Mouse (Mus musculus): ENCODE results near the gene Slc50a1.

Slc50a1 gene

DNA sequence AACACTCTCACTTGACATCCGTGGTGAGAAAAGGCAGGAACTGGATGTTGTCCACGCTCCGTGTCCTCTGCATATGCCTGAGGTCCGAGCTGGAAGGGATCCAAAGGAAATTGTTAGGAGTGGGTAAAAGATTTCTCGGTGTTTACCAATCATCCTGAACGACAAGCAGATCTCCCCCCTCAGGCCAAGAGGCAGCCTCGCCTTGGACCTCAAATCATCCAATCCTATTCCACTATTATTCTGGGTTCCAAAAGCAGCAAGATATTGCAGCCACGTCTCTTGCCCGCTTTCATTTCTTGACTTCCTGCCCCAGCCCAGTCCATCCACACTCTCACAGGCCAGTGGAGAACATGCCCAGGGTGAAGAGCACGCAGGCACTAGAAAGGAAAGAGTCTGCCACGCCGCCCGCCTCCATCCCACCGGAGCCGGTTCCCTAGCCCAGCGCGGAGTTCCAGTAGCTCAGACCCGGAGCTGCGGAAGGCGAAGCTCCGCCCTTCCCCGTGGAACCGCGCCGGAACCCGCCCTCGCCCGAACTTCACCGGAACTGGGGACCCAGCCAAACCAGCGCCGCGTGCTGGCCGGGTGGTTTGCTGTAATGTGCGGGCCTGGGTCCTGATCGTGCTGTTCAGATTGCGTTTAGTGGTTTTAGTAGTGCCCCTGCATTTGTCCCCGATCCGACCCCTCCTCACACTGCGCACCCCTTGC, at the start of gene Slc50a1:
TSS of gene Slc50a1 (minus strand) at position 520 of the 705 bp plus-strand sequence.
- DNase-seq (ENCODE audit: low spot score in 2 of 2) = peak; percentile 88 to 91

DNA sequence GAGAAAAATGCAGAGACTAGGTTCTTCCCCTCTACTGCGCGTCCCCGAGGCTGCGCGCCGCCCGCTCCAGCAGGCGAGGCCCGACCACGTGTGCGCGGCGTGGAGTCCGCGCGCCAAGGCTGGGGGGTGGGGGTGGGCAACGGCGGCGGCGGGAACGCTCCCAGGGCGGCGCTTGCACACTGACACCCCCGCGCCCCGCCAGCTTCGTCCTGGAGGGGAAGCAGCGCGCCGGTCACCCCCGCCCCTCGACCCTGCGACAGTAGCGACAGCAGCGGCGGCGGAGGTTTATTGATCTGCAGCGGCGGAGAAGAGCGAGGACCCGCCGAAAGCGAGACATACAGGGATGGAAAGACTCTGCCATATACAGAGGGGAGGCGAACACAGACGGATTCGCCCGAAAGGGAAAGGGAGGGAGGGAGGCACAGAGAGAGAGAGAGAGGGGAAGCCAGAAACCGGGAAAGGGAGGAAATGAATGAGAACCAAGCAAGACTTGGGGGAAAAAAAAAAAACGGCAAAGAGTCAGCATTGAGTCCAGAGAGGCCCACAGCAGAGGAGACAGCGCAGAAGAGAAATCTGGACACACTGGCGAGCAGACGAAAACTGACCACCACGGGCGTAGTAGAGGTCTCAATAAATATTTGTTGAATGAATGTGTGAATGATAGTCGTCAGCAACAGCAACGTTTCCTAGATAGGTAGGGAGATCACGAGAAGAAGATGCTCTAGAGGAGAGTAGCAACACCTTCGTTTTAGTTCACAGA, 49.4 kb upstream of the Slc50a1 start:
- peak; percentile 75 to 76 for DNase-seq (ENCODE audit: low spot score in 2 of 2)

DNA sequence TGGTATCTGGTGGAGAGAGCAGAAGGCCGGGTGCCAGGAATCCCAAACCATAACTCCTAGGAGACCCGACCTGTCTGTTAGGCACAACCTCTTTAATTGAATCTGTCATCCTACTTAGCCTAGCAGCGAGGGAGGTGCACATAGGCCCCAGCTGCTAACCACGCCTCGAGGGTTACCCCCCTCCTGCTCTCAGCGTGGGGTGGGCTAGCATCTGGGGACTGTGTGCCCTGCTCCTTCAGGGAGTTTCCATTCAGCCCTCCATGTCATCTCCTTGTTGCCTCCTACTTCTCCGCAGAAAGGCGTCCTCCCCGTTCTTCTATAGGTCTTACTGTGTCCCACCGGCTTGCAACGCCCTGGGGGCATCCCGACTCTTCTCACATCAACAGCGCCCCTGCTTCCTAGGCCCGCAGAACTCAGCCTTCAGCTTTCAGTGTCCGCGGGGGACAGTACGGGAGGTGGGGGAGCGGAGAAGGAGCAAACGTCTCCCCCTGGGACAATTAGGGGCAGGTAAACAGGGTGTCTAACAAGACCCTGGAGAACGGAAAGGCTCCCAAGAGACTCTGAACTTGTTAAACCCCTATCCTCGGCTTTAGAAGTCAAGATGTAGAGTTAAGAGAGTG, 48.7 kb upstream of the Slc50a1 start:
- peak in 1 of 2 experiments; percentile 43 for DNase-seq (ENCODE audit: low spot score in 2 of 2)

DNA sequence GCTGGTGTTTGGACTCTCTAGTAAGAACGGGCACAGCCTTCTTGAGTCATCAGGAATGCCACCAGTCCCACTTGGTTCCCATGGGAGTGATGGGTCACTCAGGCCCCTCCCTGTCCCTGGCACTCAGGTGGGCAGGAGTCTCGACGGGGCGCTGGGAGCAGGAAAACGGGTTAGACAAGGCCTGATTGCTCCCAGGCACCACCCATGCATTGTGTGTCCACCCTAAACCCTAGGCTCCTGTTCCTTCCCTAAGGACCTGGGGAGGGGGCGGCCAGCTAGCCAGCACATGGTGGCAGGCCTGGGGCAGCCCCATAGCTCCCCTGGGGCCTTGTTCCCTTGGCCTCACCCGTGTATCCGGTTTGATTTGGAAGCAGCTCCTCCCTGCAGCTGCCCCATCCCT, 47.9 kb upstream of the Slc50a1 start:
- no peak for DNase-seq (ENCODE audit: low spot score in 2 of 2)

DNA sequence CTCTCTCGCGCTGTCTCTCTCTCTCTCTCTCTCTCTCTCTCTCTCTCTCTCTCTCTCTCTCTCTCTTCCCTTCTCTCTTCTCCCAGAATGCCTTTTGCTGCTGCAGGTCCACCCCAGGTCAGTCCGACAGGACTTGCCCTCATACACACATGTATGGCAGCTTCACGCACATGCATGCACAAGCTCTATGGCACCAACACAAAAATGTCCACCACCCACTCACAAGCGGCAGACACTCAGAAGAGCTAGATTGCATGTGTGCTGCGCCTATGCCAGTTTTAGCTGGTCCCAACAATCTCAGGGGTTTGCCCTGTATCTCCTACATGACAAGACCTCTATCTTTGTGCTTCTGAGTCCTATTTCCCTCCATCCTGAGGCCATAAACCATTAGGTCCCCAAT, 46.9 kb upstream of the Slc50a1 start:
- peak in 1 of 2 experiments; percentile 67 for DNase-seq (ENCODE audit: low spot score in 2 of 2)

DNA sequence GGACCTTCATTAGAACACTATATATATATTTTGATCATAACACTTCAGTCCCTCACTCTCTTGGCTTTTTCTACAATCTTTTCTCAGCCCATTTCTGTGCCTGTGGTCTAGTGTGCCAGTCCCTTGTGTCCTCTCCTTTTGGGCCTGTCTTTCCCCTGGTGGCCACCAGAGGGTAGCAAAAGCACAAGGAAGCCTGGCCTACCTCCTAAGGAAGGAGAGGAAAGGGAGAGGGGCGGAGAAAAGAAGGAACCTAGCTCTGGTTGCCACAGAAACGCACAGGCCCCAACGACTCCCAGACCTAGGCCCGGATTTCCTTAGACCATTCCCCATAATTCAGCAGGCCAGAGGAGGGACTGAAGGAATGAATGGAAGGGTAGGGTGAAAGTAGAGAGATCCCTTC, 46.5 kb upstream of the Slc50a1 start:
- peak; percentile 92 to 94 for DNase-seq (ENCODE audit: low spot score in 2 of 2)

DNA sequence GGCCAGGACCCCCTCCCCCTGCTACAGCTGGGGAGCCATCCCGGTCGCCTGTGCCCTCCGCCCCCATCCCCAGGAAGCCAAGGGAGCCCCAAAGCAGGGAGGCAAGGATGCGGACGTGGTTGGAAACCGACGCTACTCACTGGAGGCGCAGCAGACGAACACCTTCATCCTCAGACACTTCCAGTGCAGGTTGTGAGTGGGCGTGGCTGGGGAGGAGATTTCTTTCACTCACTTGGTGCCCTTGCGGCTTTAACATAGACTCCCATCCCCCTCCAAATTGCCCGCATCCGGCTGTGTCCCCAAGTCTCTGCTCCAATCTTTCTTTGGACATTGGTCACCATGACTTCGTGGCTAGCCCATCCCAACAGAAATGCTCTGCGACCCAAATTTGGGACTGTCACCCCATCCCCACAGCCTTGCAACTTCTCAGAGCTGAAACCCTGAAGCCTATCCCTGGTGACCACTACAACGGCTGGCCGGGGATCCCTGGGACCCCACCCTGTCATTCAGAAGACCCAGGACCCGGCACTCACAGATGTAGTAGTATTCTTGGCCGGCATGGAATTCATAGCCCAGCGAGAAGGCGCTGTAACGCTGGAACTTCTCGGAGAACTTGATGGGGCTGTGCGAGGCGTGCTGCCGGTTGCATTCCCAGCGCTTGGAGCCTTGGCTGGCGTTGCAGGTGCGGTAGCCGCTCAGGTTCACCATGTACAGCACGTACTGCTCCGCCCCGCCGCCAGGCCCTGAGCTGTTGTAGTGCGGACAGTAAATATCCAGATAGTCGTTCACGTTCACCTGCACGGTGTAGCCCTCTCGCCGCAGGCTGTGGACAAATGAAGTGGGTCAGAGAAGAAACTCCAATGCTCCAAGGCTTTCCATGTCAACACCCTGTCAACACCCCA, 45.8 kb upstream of the Slc50a1 start:
- DNase-seq (ENCODE audit: low spot score in 2 of 2) = peak in 1 of 2 experiments; percentile 53

DNA sequence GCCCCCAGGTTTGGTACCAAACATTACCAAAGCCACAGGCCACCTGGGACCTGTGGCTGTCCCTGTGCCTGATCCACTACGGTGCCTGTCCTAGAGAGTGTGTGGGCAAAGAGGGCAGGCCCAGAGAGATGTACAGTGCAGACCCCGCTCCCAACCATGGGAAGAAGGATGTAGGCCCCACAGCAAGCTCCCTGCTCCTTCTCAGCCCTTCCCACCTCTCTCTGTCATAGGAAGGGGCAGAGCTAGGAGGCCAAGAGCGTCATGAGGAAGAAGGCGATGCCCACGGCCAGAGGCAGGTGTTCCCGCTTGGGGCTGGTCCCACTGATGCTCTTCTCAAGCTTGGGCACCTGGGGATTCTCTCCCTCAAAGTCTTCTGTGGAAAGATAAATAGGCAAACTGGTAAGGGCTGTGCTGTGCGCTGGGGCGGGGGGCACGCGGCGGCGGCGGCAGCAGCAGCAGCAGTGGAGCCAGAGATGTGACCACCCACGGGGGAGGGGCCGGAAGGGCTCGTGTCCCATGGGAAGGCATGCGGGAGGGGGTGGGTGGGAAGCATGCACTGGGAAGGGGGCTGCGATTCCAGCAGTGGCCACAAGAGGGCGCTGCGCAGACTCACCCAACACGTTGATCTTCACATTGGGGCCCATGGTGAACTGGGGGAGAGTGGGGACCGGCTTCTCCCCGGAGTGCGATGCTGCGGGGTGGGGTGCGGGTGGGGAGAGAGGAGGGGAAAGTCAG, 45.0 kb upstream of the Slc50a1 start:
- DNase-seq (ENCODE audit: low spot score in 2 of 2) = peak; percentile 82 to 86

DNA sequence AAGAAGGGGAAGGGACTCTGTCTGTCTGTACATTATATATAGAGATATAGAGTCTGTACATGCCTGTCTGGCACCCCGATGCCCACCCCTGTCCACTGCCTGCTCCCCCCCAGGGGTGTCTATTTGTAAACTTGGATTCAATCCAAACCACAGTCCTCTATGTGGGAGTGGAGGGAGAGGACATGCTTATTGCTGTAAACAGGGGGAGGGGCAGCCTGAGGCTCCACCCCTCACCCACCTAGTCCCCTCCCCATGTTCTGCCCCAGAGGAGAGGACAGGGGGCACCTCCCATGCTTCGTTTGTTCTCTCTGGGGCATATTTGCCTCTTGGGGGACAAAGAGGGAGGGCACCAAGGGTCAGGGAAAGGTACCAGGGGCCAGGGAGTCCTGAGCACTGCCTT, 44.4 kb upstream of the Slc50a1 start:
- DNase-seq (ENCODE audit: low spot score in 2 of 2) = no peak

DNA sequence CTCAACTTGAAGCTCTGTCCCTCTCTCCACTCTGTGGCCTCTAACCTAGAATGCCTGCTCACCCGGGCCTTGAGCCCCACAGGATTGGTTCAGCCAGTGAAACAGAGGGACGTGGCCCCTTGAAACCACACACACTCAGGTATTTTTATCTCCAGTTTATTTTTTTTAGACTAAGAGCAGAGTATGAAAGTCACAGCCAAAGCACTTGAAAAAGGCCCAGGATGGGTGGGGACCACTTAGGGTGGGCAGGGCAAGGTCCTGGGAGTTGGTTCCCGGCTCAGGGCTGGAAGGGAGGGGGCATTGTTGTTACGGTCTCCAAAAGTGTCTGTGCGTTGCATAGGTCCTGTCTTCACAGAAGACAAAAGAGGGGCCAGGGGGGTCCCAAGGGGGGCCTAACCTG, 44.0 kb upstream of the Slc50a1 start:
- no peak for DNase-seq (ENCODE audit: low spot score in 2 of 2)

DNA sequence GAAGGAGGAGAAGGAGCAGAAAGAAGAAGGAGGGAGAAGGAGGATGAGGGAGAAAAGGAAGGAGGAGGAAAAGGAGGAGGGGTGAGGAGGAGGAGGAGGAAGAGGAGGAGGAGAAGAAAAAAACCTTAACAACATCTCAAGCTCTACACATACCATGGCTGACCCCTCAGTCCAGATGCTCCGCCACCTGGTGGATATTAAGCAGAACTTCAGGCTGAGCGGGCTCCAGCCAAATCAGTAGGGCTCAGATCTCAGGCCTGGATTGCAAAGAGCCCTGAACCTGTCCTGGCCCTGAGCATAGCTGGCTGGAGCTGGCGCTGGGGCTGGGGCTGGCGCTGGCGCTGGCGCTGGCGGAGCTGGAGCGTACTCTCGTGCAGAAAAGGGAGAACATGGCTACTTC, 37.7 kb upstream of the Slc50a1 start:
- DNase-seq (ENCODE audit: low spot score in 2 of 2) = peak; percentile 56 to 63

DNA sequence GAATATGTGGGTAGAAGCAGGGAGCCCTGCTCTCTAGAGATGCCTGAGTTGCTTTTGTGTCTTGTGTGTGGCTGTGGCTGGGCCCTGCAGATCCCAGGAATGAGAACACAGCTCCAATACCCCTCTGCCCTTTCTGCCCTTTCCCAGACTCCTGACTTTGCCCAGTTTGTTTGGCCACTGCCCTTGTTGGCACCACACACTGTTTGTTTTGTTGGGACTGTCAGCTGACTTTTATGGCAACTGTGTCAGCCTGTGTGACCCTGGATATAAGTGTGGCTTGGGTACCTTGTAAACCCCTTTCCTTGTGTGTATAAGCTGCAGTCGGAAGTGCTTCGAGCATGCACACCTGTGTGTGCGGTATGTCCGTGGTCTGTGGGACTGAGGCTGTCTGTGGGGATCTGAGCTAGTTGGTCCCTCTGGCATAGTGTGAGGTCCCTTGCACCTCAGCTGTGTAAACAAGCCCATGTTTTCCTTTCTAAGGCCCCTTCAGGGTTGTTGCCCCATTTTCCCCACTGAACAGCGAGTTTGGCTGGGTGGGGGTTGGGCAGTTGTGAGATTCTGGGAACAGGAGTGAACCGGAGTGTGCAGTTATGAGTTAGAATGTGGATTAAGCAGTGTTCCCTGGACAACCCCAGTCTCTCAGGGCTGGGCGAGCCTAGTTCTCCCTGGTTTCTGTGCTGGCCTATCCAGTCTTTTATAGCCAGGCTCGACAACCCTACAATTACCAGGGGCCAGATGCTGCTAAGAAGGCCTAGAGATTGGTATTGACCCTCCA, 35.4 kb upstream of the Slc50a1 start:
- no peak for DNase-seq (ENCODE audit: low spot score in 2 of 2)

DNA sequence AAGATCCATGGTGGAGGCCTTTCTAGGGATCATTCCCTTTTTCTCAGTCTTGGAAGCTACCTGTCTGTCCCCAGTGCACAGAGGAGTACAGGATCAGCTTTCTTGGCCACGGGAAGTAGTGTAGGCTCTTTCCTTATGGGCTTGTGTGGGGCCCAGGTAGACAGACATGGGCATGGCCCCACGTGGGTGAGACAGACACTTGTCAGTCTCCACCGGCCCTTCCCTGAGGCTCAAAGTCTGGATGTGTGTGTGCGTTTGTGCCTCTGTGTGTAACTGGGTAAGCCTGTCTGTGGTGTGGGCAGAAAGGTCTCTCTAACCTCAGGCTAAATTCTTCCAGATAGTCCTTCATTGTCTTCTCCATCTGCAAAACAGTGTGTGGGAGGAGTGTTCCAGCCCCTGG, 34.7 kb upstream of the Slc50a1 start:
- DNase-seq (ENCODE audit: low spot score in 2 of 2) = no peak

DNA sequence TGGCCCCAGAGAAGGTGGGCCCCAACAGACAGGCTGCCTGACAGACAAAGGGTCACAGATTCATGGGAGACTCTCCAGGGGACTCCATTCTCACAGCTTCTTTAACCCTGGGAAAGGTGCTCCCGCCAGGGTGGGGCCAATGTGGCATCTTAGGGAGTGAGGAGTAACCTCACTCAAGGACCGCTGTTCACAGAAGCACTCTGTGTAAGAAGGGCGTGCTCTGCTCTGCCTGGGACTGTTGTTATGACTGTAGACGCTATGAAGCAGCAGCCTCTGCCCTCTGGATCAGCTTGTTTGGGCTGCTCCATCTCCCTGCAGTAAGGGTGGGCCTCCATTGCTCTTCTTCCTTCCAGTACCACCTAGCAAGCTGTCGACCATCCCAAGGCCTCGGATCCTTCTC, 34.1 kb upstream of the Slc50a1 start:
- DNase-seq (ENCODE audit: low spot score in 2 of 2) = no peak

DNA sequence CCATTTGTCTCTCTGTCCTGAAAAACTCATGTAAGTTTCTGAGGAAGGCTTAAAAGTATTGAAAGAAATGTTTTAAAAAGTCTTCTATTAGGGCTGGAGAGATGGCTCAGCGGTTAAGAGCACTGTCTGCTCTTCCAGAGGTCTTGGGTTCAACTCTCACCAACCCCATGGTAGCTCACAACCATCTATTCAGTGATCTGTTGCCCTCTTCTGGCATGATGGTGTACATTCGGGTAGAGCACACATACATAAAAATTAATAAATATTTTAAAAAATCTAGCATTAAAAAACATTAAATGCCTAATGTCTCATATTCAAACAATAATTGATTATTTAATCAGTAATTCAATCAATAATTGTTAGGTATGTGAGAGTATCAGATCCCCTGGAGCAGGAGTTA, 30.1 kb upstream of the Slc50a1 start:
- DNase-seq (ENCODE audit: low spot score in 2 of 2) = no peak

DNA sequence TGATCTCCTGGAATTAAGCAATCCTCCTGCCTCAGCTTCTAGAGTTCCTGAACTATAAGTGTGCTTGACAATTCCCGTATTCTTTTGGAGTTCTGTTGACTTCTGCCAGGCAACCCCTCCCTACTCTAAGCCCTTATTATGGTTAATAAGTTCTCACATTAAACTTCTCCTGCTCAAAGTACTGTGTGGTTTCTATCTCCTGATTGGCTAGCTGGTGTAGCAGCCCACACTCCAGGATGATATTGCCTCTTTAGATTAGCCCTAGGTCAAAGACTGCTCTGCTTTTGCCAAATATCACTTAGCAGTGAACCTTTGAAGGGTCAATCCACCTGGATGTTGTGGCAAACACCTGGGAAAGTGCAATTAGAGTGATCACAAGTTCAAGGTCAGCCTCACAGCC, 29.7 kb upstream of the Slc50a1 start:
- DNase-seq (ENCODE audit: low spot score in 2 of 2) = no peak

DNA sequence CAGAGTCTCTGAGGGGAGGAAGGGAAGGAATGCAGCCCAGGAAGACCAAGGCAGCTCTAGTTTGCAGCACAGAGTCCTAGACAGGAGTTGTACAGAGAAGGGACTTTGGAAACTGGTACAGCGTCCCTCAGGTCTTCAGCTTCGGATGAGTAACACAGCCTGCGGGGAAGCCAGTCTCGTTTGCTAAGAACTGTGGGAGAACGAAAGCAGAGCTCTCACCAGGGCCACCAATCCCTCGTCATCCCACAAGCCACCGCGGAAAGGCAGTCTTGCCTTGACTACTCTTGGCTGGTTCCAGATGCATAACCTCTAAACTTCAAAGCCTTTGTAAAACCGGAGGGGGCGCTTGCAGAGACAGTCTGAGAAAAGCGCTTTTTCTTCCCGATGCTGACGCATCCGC, 29.1 kb upstream of the Slc50a1 start:
- peak; percentile 54 to 60 for DNase-seq (ENCODE audit: low spot score in 2 of 2)

DNA sequence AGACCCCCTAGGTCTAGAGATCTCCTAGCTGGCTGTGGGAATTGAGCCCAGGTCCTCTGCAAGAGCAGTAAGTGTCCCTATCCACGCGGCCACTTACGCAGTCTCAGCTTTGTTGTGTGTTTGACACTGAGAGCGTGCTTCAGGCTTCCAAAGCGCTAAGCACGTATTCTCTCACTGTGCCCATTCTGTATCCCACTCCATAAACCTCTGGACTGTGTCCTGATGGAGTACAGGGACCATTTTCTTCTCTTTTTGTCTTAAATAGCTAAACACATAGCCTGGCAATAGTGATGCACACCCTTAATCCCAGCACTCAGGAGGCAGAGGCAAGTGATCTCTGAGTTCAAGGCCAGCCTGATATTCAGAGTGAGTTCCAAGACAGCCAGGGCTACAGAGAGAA, 28.5 kb upstream of the Slc50a1 start:
- no peak for DNase-seq (ENCODE audit: low spot score in 2 of 2)

DNA sequence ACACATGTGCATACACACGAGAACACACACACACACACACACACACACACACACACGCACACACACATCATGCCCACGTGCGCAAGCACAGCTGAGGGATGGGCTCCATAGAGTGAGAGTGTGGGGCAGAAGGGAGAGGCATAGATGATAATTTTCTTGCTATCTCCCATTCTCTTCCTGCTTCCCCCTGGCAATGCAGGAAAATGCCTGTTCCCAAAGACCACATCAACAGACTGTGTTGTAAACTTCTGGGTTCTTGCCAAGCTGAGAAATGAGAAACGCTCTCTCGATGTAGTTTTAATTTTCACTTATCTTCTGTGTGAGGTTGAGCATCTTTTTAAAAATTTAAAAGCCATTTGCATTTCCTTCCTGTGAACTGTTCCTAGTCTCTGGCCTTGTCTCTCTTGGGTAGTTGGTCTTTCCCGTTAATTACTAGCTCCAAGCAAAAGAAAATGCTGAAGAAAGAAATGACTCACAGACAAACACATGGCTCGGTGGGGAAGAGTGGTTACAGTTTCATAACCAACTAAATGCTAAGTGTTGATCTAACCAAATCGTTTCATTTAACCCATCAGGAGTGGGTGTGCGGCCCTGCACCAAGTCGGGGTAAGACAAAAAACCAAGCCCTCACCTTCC, 26.5 kb upstream of the Slc50a1 start:
- DNase-seq (ENCODE audit: low spot score in 2 of 2) = no peak

DNA sequence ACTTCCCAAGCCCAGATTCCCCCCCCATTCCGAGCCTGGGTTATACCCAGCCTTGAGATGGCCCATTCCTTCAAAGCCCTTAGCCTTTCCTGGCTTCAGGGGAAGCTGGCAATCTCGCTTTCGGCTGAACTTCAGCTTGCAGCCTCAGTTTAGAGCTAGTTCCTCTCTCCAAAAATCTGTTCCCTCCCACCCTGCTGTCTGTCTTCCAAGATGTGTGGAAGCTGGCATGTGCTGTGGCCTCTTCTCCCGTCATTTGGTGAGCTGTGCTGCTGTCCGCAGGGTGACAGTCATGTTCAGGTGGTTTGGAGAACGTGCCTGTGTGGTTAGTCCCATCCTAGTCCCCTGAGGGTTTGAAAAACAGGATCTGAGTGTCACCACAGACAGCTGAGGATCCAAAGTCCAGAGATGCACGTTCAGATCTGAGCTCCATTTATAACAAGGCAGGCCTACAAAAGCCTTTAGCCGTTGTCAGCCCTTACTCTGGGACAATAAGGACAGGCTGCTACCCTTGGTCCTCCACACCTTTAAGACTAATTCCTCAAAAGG, 25.4 kb upstream of the Slc50a1 start:
- DNase-seq (ENCODE audit: low spot score in 2 of 2) = no peak

Measured in right cerebral cortex, postnatal 10 days (tissue).